Mouse (Mus musculus) forebrain, embryonic 13.5 days (tissue): ENCODE data around the gene Klhl25. TPM values are rescaled to one million over a fixed set of nuclear protein-coding genes. Genes with fewer than 3 reads are reported as not detected.
A peak's percentile ranks its signal among the peaks of the same experiment; 100 is the strongest.

Experiments used
- ATAC-seq: fragments of 200-750 bp; cut with Nextera tagmentation; 2 replicates; pipeline ENCODE4 v1.8.0; 2017
- H3K27ac ChIP-seq: fragments of 300-500 bp; sonication (generic); 2 replicates; pipeline ENCODE4 v1.5.1; 2015; ENCODE audit warnings: inconsistent platforms, mild to moderate bottlenecking, moderate library complexity
- H3K27me3 ChIP-seq: fragments of 300-500 bp; sonication (generic); 2 replicates; pipeline ENCODE4 v1.6.1; 2015; ENCODE audit warnings: mild to moderate bottlenecking, inconsistent platforms
- H3K36me3 ChIP-seq: fragments of 300-500 bp; sonication (generic); 2 replicates; pipeline ENCODE4 v1.6.1; 2015; ENCODE audit warnings: mild to moderate bottlenecking, inconsistent platforms; ENCODE audit not compliant: poor library complexity, severe bottlenecking
- H3K4me1 ChIP-seq: fragments of 300-500 bp; sonication (generic); 2 replicates; pipeline ENCODE4 v1.6.1; 2015; ENCODE audit warnings: inconsistent platforms
- H3K4me2 ChIP-seq: fragments of 300-500 bp; sonication (generic); 2 replicates; pipeline ENCODE4 v1.6.1; 2015; ENCODE audit warnings: inconsistent platforms, mild to moderate bottlenecking, moderate library complexity
- H3K4me3 ChIP-seq: fragments of 300-500 bp; sonication (generic); 2 replicates; pipeline ENCODE4 v1.5.1; 2015; ENCODE audit warnings: mild to moderate bottlenecking, inconsistent platforms
- H3K9ac ChIP-seq: fragments of 300-500 bp; sonication (generic); 2 replicates; pipeline ENCODE4 v1.6.1; 2015; ENCODE audit warnings: mild to moderate bottlenecking, inconsistent platforms
- H3K9me3 ChIP-seq: fragments of 300-500 bp; sonication (generic); replicated peaks from 2 replicates; pipeline ENCODE4 v1.6.1; 2016; ENCODE audit warnings: inconsistent platforms
- WGBS: fragments of 180-500 bp; shearing (Covaris S2); methylation state at CpG from one replicate; pipeline ENCODE4 v1.1.7; 2015; 5-methylcytosine and 5-hydroxymethylcytosine counted together
- polyA plus RNA-seq: library from polyadenylated mRNA; unstranded; fragments of >200 nt; fragmentation: Nextera tagmentation; extraction: Ambion mirVana; gene quantifications from 2 replicates; pipeline ENCODE4 v1.2.1, GENCODE M21; 2015

The Klhl25 gene
- polyA plus RNA-seq, result 31.2 and 31.5 TPM in 2 replicates

- H3K27me3 ChIP-seq, result no peaks in the 10 kb centered on the region
- no peaks in the 10 kb centered on the region for H3K9me3 ChIP-seq
- peaks cover 41% of the 10 kb centered on the region for H3K4me1 ChIP-seq
- peak within 1 kb of the TSS; percentile 85 for H3K4me2 ChIP-seq
- WGBS, result under 1% methylated on average over 60 of the region's 60 CpGs
- peak within 1 kb of the TSS; percentile 77 for H3K27ac ChIP-seq
- peaks cover 4% of the 10 kb centered on the region; the same call in 1 of the 2 replicates for H3K36me3 ChIP-seq
- peak; percentile 96 for ATAC-seq
- peak within 1 kb of the TSS; percentile 90 for H3K4me3 ChIP-seq
- peak within 1 kb of the TSS; percentile 94 for H3K9ac ChIP-seq
Observed at GRCm38 (mm10) chr7:75848115-75848775, at the start of gene Klhl25. Gene Klhl25 (plus strand): TSS chr7:75848310.

GRCm38 (mm10) chr7:75800530-75800929 lies 47.6 kb upstream of the Klhl25 start:
- ATAC-seq, result no peak
- 79% methylated on average over 4 of the region's 4 CpGs for WGBS

GRCm38 (mm10) chr7:75801022-75801421 lies 47.1 kb upstream of the Klhl25 start:
- no peak overlapping the region for H3K4me2 ChIP-seq
- 92% methylated on average over 3 of the region's 3 CpGs for WGBS
- no peak overlapping the region for H3K4me3 ChIP-seq
- H3K36me3 ChIP-seq, result no peaks in the 10 kb centered on the region
- no peaks in the 10 kb centered on the region for H3K27me3 ChIP-seq
- H3K9me3 ChIP-seq, result no peaks in the 10 kb centered on the region
- peaks cover 3% of the 10 kb centered on the region; the same call in 1 of the 2 replicates for H3K4me1 ChIP-seq
- no peak overlapping the region for H3K27ac ChIP-seq
- no peak for ATAC-seq
- H3K9ac ChIP-seq, result no peak overlapping the region

More at GRCm38 (mm10) chr7:75800530-75800929, 47.6 kb upstream of the Klhl25 start:
- Histone ChIP-seq H3K27ac (no peak overlapping the region), H3K4me2 (no peak overlapping the region), H3K27me3 (no peaks in the 10 kb centered on the region), H3K4me3 (no peak overlapping the region), H3K9ac (no peak overlapping the region), H3K4me1 (no peaks in the 10 kb centered on the region), H3K36me3 (no peaks in the 10 kb centered on the region), H3K9me3 (no peaks in the 10 kb centered on the region)

GRCm38 (mm10) chr7:75801621-75802358 lies 46.3 kb upstream of the Klhl25 start:
- Histone ChIP-seq H3K9me3 (no peaks in the 10 kb centered on the region), H3K36me3 (no peaks in the 10 kb centered on the region), H3K4me2 (no peak overlapping the region), H3K4me3 (no peak overlapping the region), H3K4me1 (peaks cover 11% of the 10 kb centered on the region; the same call in 1 of the 2 replicates), H3K27ac (no peak overlapping the region), H3K27me3 (no peaks in the 10 kb centered on the region), H3K9ac (no peak overlapping the region)
- 89% methylated on average over 5 of the region's 5 CpGs for WGBS
- ATAC-seq, result no peak

- H3K27me3 ChIP-seq, result no peaks in the 10 kb centered on the region
- H3K4me1 ChIP-seq, result peaks cover 13% of the 10 kb centered on the region; the same call in 1 of the 2 replicates
- 85% methylated on average over 3 of the region's 3 CpGs for WGBS
- H3K9ac ChIP-seq, result no peak overlapping the region
- H3K4me2 ChIP-seq, result no peak overlapping the region
- no peak overlapping the region for H3K27ac ChIP-seq
- ATAC-seq, result no peak
- no peak overlapping the region for H3K4me3 ChIP-seq
- no peaks in the 10 kb centered on the region for H3K9me3 ChIP-seq
- no peaks in the 10 kb centered on the region for H3K36me3 ChIP-seq
Observed at GRCm38 (mm10) chr7:75802887-75803286, 45.2 kb upstream of the Klhl25 start.

- Histone ChIP-seq H3K4me2 (no peak overlapping the region), H3K9me3 (no peaks in the 10 kb centered on the region), H3K4me1 (peaks cover 13% of the 10 kb centered on the region; the same call in 1 of the 2 replicates), H3K4me3 (no peak overlapping the region), H3K36me3 (no peaks in the 10 kb centered on the region), H3K27ac (no peak overlapping the region), H3K9ac (no peak overlapping the region), H3K27me3 (no peaks in the 10 kb centered on the region)
- ATAC-seq, result no peak
- WGBS, result 82% methylated on average over 4 of the region's 4 CpGs
Observed at GRCm38 (mm10) chr7:75806161-75806560, 41.9 kb upstream of the Klhl25 start.

GRCm38 (mm10) chr7:75806711-75807110 lies 41.4 kb upstream of the Klhl25 start:
- H3K36me3 ChIP-seq, result no peaks in the 10 kb centered on the region
- no peaks in the 10 kb centered on the region for H3K9me3 ChIP-seq
- H3K27ac ChIP-seq, result no peak overlapping the region; the same call in 1 of the 2 replicates
- ATAC-seq, result 0 out of 2 replicates have a peak, but pooled peaks have one; percentile 33
- H3K9ac ChIP-seq, result no peak overlapping the region
- H3K4me1 ChIP-seq, result peaks cover 13% of the 10 kb centered on the region; the same call in 1 of the 2 replicates
- no peaks in the 10 kb centered on the region for H3K27me3 ChIP-seq
- H3K4me2 ChIP-seq, result no peak overlapping the region
- H3K4me3 ChIP-seq, result no peak overlapping the region
- WGBS, result 43% methylated on average over 4 of the region's 4 CpGs

- Histone ChIP-seq H3K27ac (no peak overlapping the region), H3K4me2 (no peak overlapping the region), H3K9me3 (no peaks in the 10 kb centered on the region), H3K9ac (no peak overlapping the region), H3K4me1 (peaks cover 13% of the 10 kb centered on the region; the same call in 1 of the 2 replicates), H3K27me3 (no peaks in the 10 kb centered on the region), H3K4me3 (no peak overlapping the region), H3K36me3 (no peaks in the 10 kb centered on the region)
- 0 out of 2 replicates have a peak, but pooled peaks have one; percentile 21 for ATAC-seq
- WGBS, result 79% methylated on average over 17 of the region's 17 CpGs
Observed at GRCm38 (mm10) chr7:75807460-75808304, 40.4 kb upstream of the Klhl25 start.

GRCm38 (mm10) chr7:75820687-75821086 lies 27.4 kb upstream of the Klhl25 start:
- no peaks in the 10 kb centered on the region for H3K27me3 ChIP-seq
- no peak for ATAC-seq
- H3K4me1 ChIP-seq, result no peaks in the 10 kb centered on the region
- H3K4me2 ChIP-seq, result no peak overlapping the region
- 91% methylated on average over 7 of the region's 7 CpGs for WGBS
- no peak overlapping the region for H3K27ac ChIP-seq
- H3K9ac ChIP-seq, result no peak overlapping the region
- H3K4me3 ChIP-seq, result no peak overlapping the region
- H3K9me3 ChIP-seq, result no peaks in the 10 kb centered on the region
- no peaks in the 10 kb centered on the region for H3K36me3 ChIP-seq

GRCm38 (mm10) chr7:75822087-75822668 lies 25.9 kb upstream of the Klhl25 start:
- Histone ChIP-seq H3K27me3 (no peaks in the 10 kb centered on the region), H3K4me1 (no peaks in the 10 kb centered on the region), H3K4me3 (no peak overlapping the region), H3K9ac (no peak overlapping the region), H3K36me3 (no peaks in the 10 kb centered on the region), H3K4me2 (no peak overlapping the region), H3K9me3 (no peaks in the 10 kb centered on the region), H3K27ac (no peak overlapping the region)
- no peak for ATAC-seq
- WGBS, result 89% methylated on average over 8 of the region's 8 CpGs

- Histone ChIP-seq H3K4me2 (no peak overlapping the region), H3K9me3 (no peaks in the 10 kb centered on the region), H3K4me1 (no peaks in the 10 kb centered on the region), H3K36me3 (no peaks in the 10 kb centered on the region), H3K27ac (no peak overlapping the region), H3K4me3 (no peak overlapping the region), H3K9ac (no peak overlapping the region), H3K27me3 (no peaks in the 10 kb centered on the region)
- 78% methylated on average over 2 of the region's 2 CpGs for WGBS
- ATAC-seq, result no peak
Observed at GRCm38 (mm10) chr7:75823071-75823470, 25.0 kb upstream of the Klhl25 start.
